Mouse (Mus musculus) thymus, postnatal 14 days (tissue): ENCODE measurements around the gene Prss56.

Source experiments
- DNase-seq: peaks from one replicate; pipeline ENCODE4 v3.0.0; 2021

Prss56 gene

DNA sequence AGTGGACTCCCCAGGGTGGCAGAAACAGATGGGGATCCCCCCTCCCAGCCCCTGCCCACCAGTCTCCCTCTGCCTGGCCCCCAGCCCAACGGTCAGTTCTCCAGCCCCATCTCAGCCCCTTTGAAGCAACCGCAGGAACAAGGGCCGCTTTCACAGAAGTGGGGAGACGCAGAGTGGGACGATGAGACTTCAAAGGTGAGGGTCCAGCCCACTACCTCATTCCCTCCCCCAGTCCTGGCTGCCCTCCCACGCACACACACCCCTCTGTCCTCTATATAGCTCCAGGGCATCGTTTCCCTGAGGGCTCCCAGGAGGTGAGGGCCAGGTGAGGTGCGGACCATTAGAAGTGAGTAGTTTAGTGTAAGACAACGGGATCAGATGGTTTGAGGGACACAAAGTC is at the start of gene Prss56:
TSS of gene Prss56 (plus strand) at position 301 of the 400 bp plus-strand sequence.
- no peak for DNase-seq

DNA sequence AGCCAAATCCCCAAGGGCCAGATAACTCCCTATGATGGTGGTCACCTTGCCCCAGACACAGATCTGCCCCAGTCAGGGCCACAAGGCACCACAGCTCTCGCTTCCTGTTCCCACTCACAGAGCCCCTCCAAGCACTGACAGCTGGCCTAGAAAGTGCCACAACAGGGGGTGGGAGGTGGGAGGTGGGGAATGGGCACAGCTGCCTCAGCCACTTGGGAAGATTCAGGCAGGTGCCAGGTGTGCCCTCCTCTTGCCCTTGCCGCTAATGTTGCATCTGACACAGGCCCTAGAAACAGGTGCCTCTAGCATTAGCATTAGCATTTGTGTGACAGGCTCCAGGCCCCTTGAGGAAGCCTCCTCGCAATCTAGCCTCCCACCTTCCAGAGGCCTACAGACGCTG is 41.6 kb upstream of the Prss56 start:
- no peak for DNase-seq

DNA sequence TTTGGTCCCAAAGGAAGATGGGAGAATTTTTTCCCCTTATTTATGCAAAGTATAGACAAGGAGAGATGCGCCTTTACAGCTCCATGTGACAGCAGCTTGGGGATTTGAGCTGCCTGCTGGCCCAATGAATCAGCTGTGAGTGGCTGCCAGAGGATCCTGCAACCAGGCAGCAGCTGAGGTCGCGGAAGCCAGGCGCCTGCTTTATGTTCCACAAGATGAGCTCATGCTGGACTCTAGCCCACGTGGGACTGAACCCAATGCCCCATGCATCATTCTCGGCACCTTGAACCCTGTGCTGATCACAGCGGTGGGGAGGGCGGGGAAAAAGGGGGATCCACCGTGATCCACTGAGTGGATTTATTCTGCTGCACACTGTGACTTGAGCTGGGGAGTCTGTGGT is 40.7 kb upstream of the Prss56 start:
- DNase-seq = no peak

DNA sequence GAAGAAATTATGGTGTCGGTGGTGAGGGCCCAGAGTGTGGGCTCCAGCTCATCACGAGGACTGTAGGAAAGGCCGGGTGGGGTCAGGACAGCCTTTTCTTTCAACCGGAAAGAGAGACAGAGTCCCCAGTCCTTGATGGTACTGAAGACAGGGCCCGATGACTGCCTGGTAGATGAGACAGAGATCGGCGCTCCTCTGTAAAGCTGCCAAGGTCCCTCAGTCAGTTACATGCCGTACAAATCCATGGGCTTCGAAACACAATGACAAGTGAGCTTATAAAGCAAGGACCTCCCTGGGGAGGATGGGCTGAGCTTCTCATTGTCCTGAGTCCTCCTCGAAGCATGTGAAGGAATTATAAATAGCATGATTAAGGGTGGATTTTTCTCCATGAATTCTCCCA is 40.0 kb upstream of the Prss56 start:
- DNase-seq = no peak

DNA sequence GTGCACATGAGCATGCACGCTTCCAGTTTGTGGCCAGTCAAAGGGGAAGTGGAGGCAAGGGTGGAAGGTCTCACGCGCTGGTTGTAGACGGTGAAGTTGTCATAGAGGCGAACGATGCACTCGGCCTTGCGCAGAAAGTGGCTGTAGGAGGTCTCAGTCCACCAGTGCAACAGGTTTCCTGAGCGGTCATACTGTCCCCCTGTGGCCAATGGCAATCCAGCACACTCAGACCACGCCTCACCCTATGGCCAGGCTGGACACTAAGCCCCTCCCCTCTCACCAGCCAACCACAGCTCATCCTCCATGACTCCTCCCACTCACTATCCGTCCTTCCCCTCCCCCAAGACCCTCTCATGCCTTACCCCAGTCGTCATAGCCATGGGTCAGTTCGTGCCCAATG is 33.7 kb upstream of the Prss56 start:
- DNase-seq = no peak

DNA sequence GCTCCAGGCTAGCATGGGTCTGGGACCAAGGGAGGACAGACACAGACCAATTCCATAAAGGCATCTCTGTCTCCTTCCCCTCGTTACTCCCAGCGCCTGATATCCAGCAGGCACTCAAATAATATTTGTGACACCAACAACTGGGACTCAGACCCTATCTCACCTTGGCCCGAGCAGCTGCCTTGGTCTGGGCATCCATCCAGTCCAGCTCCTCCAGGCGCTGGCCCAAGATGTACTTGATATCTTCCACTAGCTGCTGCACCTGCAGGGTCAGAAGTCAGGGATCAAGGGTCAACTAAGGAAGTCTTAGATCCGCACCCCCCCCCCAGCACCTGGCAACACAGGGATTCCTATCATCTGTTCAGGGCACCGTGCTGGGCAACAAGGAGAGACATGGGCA is 31.8 kb upstream of the Prss56 start:
- DNase-seq = no peak

DNA sequence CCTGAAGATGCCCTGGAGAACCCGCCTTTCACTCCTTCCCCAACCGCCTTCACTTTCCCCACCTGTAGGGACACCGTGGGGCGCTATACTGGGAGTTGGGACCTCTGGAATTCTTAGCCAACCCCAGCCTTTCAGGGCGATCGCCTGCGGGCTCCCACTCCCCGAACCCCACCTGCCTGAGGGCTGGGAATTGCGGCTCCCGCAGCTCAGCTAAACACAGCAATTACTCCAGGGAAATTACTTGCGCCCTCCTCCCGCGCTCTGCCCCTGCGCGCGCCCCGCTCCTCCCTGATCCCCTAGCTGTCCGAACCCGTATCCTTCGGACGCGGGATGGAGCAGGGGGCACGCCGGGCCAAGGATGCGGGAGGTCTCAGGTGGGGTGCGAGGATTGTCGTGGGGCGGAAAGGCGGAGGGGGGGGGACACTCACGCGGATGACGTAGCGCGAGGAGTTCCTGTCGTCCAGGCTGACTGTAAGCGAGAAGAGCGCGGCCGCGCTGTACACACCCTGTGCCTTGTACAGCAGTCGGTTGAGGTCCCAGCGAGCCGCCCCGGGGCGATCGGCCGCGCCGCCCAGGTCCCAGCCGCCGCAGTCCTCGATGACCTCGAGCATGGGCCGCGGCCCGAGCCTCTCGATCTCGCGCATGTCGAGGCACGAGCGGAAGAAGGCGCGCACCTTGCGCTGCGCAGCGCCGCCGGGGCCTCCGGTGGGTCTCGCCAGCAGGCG is 29.2 kb upstream of the Prss56 start:
- no peak for DNase-seq

DNA sequence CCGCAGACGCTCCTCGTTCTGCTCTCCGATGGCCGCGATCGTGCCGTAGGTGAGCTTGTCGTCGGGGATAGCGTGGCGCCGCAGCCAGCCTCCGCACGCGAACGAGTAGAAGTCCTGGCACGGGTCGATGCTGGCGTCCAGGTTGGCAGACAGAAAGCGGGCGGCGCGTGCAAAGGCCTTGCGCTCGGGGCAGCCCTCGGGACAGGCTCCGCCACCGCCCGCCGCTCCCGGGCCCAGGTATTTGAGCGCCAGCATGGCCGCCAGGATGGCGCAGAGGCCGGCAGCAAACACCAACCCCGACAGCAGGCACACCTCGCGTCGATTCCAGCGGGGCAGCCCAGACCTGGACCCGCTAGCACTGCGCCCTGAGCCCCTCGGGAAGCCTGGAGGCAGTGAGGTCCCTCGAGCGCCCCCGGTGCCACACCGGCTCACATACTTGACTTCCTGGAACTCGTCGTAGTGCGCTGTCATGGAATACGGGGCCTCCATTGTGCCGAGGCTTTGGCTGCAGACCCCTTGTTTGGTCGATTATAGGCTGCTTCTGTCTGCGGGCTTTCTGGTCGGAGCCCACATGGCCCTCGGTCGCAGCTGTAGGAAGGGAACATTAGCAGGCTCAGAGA is 28.5 kb upstream of the Prss56 start:
- no peak for DNase-seq

DNA sequence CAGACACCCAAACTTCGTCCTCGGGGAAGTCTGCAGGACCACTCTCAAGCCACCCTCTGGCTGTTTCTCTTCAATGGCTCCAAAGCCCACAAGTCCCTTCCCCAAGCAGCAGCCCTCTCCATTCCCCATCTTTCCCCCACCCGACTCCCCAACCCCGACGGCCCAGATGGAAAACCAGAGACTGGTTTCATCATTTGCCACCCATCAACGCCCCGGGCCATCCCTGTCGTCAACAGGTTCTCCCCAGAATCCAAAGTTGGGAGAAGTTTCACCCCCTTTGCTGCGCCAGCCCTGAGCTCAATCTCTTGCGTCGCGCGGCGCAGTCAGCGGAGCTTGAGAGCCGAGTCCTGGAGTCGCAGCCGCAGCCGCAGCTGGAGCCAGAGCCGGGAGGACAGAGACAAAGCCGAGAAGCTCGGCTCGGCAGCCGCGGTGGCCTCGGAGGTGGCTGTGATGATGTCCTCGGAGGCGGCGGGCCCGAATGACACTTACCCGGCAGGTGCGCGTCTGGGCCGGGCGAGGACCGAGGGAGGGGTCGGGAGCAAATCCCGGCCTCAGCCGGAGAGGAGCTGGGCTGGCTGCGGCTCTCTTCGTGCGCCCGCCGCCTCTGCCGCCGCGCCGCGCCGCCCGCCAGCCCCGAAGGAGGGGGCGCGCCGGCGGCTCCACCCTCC is 27.4 kb upstream of the Prss56 start:
- DNase-seq = no peak

DNA sequence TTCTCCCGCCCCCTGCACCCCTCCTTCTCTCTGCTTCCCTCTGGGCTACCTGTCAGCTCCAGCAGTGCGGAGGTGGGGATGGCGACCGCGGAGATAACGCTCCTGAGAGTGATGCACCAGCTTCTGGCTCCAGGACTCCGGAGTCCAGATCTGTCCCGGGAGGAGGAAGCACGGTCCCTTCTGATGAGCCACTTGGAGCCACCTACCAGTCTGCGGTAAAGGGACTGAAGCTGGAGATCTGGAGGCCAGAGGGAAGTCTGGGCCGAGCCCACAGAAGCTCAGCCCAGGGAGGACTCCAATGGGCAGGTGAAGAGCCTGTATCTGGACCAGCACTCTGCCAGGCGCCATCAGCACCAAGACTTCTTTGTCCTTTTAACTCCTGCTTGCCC is 26.9 kb upstream of the Prss56 start, which contains the start of gene Ecel1:
TSS of gene Ecel1 (minus strand) at position 323 of the 389 bp plus-strand sequence.
- DNase-seq = no peak

DNA sequence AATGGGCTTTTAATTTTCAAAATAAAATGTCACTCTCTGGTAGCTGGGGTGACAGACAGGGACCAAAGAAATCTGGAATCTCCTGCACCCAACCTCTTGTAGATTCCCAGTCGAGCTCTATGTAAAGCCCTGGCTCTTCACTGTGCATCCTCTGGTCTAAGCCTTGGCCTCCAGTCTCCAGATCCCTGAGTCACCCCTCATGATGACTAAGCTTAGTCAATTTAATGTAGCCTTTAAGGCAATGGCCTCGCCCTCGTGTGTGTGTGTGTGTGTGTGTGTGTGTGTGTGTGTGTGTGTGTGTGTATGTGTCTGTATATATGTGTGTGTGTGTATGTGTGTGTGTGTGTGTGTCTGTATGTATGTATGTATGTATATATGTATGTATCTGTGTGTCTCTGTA is 23.7 kb upstream of the Prss56 start:
- no peak for DNase-seq

DNA sequence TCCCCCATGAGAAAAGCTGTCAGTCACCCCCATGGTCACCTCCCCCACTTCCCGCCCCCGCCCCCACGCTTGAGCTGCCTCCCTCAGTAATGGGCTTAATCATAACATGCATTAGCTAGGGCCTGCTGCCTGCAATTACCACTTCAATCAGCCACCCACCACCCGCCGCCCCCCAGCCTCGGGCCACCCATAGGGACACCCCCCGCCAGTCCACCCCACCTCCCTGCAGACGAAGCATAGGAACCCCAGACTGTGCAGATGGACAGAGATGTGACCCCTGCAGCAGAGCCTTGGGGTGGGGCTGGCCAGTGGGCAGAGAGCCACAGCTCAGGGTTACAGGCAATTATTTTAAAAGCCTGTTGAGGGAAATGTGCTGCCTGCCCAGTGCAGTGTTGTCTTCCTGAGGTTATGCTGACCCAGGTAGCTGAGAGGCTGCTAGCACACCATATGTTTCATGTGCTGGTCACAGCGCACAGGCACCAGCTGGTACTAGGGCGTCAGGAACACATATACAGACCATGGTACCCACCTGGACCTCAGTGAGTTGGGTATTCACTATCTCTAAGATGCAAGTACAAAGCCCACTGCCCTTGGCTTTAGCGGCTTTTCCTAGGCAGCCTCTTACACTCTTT is 18.8 kb upstream of the Prss56 start:
- DNase-seq = no peak

DNA sequence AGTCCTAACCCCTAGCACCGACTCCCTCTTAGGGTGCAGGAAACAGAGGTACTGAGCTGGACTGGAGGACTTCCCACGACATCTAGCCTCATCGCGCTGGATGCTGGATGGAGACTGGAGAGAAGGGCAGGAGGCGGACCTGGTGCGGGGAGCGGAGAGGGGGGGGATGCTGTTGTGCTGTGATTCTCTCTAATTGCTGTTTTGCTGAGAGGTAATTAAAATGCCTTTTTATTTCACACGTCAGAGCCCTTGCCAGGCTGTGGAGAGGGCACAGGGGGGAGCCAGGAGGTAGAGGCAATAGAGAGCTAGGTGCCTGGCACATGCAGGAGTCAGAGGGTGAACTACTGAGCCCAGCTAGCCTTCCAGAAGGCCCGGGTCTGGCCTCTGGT is 18.3 kb upstream of the Prss56 start:
- no peak for DNase-seq

DNA sequence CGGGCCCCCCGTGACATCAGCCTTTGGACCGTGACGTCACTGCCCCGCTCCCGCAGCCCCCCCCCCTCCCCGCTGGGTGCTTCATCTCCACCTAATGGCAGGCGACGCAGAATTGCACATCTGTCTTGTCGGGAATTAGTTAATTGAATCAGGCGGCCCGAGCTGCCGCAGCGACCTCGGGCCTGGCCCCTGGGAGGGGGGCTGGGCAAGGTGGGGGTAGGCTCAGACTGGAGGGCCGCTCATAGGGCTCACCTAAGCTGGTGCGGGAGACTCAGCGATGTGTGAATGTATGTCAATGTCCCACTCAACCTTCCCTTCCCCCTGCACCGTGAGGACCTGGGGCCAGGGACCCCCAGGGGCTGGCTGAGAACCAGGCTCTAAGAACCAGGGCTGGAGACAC is 12.7 kb upstream of the Prss56 start:
- DNase-seq = no peak

DNA sequence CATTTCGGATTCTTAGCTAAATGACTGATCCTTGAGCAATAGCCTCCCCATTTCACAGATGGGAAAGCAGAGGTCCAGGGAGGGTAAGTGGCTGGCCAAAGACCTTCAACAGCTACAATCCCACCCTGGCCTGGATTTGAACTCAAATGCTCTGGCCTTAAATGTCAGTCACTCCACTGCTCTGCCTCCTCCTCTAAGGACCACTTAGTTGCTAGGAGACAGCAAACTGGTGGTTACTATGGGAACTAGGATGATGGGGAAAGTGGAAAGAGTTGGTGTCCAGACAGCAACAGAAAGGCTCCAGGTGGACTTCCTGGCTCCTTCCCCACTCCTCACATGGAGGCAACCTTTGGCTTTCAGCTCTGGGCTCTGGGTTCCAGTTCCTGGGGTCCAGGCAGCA is 11.8 kb upstream of the Prss56 start:
- DNase-seq = no peak

DNA sequence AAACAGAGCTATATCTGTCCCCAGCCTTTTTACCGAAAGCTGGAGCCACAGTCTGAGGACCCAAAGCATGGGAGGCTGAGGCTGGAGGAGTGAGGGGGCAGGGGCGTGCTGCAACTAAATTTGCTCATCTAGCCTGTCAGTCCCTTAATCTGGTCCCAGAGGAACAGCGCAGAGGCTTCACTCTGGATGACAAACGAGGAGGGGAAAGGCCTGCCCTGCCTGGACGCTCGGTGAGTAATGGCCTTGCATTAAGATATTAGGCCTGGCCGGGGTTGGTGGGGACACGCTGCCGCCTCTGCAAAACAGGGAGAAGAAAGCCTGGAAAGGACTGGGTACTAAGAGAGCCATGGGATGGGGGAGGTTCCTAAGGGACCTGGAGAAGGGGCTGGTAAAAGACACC is 10.8 kb upstream of the Prss56 start:
- no peak for DNase-seq

DNA sequence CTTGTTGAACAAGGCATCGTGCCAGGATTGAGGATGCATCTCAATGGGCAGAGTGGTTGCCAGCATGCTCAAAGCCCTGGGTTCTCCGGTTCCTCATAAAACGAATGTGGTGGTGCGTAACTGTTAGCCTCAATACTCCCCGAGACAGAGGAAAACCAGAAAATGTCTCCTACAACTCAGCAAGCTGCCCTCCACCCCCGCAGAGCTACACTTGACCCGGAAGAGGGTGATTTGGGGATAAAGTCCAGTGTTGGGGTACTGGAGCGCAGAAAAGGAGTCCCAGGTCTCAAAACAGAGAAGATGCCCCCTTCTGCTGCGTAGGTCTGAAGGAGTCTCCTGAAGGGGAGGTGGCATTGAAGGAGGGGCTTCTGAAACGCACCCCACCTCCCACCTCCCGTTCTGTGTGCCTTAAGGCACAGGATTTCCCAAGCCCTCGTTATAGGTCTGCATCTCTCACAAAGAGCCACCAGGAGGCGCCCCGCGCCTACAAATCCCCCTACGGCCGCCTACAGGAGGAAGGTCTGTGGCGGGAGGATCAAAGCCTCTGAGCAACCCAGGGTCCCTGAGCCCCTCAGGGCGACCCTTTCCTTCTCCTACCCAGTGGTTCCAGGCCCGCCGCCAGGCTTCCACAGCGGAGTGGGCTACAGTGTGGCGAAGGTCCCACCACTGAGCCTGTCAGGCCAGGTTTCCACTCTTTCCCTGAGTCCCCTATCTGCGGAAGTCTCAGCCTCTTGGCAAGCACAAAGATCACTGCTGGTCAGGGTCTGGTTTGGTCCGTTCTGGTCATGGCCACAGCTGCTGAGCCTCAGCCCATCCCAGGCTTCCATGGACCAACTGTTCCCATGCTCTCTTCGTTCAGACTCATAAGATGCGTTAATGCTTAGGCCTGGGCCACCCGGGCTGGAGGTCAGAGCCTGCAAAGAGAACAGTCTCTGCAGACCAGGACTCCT is 8.8 kb upstream of the Prss56 start:
- peak; percentile 76 for DNase-seq

DNA sequence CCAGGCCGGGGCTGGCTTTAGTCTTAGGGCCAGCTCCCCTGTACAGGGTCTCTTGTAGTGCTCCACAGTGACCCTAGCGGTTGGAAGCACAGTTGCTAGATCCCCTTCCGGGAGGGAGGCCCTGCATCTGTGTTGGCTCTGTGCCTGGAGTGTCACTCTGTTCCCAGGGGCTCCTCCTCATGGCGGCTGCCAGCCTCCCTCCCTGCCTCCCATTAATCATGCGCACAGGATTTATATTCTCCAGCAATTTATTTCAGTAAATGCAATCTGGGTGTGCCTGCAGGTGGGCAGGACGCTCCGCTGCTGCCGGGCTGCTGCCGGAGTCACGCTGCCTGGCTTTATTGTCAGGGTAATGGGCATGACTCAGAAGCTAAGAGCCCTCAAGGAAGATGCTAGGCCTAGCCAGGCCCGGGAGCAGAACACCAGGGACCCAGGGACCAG is 7.2 kb upstream of the Prss56 start:
- DNase-seq = no peak

DNA sequence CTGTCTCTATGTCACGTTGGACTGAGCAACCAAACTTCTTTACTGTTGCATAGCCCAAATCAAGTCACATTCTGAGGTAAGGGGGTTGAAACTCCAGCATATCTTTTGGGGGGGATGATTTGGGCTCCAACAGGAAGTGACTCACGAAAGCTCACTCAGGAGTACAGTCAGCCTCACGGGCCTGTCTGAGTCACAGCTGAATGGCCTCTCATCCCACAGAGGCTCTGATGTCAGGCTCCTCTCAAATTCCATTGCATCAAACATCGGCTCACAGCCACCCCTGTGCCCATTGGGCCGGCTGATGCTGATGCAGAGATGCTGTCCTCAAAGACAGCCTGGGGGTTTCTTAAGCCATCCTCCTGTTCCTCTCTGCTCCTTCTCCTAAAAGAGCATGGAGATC is 2.2 kb upstream of the Prss56 start:
- DNase-seq = no peak

DNA sequence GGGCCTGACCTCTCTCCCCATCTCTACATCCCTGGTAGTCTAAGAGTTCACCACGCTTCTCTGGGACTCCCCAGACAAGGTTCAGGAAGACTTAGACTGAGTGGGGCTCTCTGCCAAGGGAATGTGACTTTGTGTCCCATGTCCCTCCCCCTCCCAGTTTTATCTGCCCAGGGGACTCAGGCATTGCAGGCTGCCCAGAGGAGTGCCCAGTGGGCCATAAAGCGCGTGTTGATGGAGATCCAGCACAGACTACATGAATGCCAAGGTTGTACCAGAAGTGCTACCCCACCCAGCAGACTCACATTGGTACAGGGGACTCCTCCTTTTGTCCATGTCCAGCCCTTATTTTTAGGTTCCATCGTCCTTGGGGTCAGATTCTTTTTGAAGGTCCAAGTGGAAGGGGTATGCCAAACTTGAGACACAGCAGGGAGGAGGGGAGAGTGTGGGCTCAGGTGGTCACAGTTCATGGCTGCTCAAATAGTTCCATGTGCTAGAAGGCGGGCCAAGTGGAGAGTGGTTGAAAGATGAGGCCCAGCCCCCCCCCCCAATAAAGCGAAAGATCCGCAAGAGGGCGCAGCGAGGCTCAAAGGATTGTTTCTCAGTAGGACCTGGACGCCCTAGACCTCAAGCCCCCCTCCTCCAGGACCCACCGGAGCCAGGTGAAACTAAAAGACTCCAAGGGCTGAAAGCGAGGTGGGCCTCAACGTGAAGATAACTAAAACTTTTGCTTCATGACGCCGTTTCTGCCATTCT is 1.1 kb downstream of the Prss56 start:
- DNase-seq = no peak

DNA sequence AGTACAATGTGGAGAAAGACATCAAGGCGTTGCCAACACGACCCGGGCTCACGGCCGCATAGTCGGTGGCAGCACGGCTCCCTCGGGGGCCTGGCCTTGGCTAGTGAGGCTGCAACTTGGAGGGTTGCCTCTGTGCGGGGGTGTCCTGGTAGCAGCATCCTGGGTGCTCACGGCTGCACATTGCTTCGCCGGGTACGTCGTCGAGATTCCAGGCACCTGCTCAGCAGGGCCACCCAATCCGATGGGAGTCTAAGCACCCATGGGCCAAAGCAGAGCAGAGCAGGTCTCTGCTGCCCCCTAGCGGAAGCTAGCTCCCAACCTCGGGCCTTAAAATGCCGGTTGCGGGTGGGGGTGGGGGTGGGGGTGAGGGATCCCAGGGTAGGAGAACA is 1.6 kb downstream of the Prss56 start:
- peak; percentile 76 for DNase-seq

DNA sequence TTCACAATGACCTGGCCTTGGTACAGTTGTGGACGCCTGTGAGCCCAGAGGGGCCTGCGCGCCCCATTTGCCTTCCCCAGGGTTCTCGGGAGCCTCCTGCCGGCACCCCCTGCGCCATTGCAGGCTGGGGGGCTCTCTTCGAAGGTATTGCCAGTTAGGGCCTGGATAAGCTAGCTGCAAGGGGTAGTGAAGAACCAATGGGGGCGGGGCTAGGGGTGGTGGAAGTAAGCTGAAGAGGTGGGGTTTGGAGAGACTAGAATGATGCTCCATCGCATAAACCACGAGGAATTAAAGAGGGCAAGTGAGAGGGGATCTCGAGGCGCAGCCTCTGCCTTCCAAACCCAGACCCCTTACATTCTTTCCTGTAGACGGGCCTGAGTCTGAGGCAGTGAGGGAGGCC is 2.4 kb downstream of the Prss56 start:
- peak; percentile 31 for DNase-seq
